Mouse (Mus musculus): ENCODE results near the gene Slc16a13.

Slc16a13 gene

GRCm38 (mm10) chr11:70220731-70221602 lies at the start of gene Slc16a13:
TSS of gene Slc16a13 (minus strand) at chr11:70221064.
- DNase-seq = peak; percentile 92

- DNase-seq = no peak
Measured at GRCm38 (mm10) chr11:70266405-70266804, 45.5 kb upstream of the Slc16a13 start.

GRCm38 (mm10) chr11:70265819-70266218 lies 45.0 kb upstream of the Slc16a13 start:
- no peak for DNase-seq

GRCm38 (mm10) chr11:70265252-70265651 lies 44.4 kb upstream of the Slc16a13 start:
- no peak for DNase-seq

- no peak for DNase-seq
Measured at GRCm38 (mm10) chr11:70259035-70259434, 38.2 kb upstream of the Slc16a13 start.

GRCm38 (mm10) chr11:70254931-70255531 lies 34.2 kb upstream of the Slc16a13 start, which contains the start of gene Alox12:
TSS of gene Alox12 (minus strand) at chr11:70255353.
- DNase-seq = no peak

- no peak for DNase-seq
Measured at GRCm38 (mm10) chr11:70254337-70254736, 33.5 kb upstream of the Slc16a13 start.

- DNase-seq = no peak
Measured at GRCm38 (mm10) chr11:70251853-70252252, 31.0 kb upstream of the Slc16a13 start.

- DNase-seq = no peak
Measured at GRCm38 (mm10) chr11:70250150-70250549, 29.3 kb upstream of the Slc16a13 start.

- DNase-seq = no peak
Measured at GRCm38 (mm10) chr11:70247136-70247845, 26.4 kb upstream of the Slc16a13 start.

GRCm38 (mm10) chr11:70242591-70242990 lies 21.7 kb upstream of the Slc16a13 start:
- no peak for DNase-seq

- peak; percentile 83 for DNase-seq
Measured at GRCm38 (mm10) chr11:70239541-70240279, 18.8 kb upstream of the Slc16a13 start, which contains the start of the genes Gm21988 and Rnasek. TSS of gene Gm21988 (minus strand) at chr11:70239830. TSS of gene Rnasek (minus strand) at chr11:70239842.

GRCm38 (mm10) chr11:70238591-70239440 lies 18.0 kb upstream of the Slc16a13 start:
- no peak for DNase-seq

GRCm38 (mm10) chr11:70237457-70238167 lies 16.7 kb upstream of the Slc16a13 start, which contains the start of gene 0610010K14Rik:
TSS of gene 0610010K14Rik (minus strand) at chr11:70237914.
- peak; percentile 99 for DNase-seq

GRCm38 (mm10) chr11:70236717-70237116 lies 15.9 kb upstream of the Slc16a13 start:
- no peak for DNase-seq

GRCm38 (mm10) chr11:70235254-70235900 lies 14.5 kb upstream of the Slc16a13 start:
- DNase-seq = no peak

GRCm38 (mm10) chr11:70234497-70234896 lies 13.6 kb upstream of the Slc16a13 start:
- no peak for DNase-seq

GRCm38 (mm10) chr11:70234037-70234436 lies 13.2 kb upstream of the Slc16a13 start:
- no peak for DNase-seq

- DNase-seq = no peak
Measured at GRCm38 (mm10) chr11:70233016-70233415, 12.2 kb upstream of the Slc16a13 start.

- DNase-seq = peak; percentile 62
Measured at GRCm38 (mm10) chr11:70232546-70232945, 11.7 kb upstream of the Slc16a13 start.
